Mouse (Mus musculus) heart, embryonic 12.5 days (tissue): ENCODE measurements around the gene Zfp580. TPM values are rescaled to one million over a fixed set of nuclear protein-coding genes. Genes with fewer than 3 reads are reported as not detected.
"Not testable (repeated sequence)": the region's sequence is repeated elsewhere in the genome, so short reads cannot be mapped to it uniquely, and the experiment has no call there.

Experiments
- ATAC-seq: fragments of 200-750 bp; cut with Nextera tagmentation; 2 replicates; pipeline ENCODE4 v1.8.0; 2017; ENCODE audit warnings: moderate TSS enrichment, moderate library complexity; ENCODE audit not compliant: insufficient number of reproducible peaks, low FRiP score
- H3K27ac ChIP-seq: fragments of 300-500 bp; sonication (generic); 2 replicates; pipeline ENCODE4 v1.5.1; 2016; ENCODE audit warnings: mild to moderate bottlenecking, moderate library complexity; ENCODE audit not compliant: poor library complexity, severe bottlenecking
- H3K27me3 ChIP-seq: fragments of 300-500 bp; sonication (generic); replicated peaks from 2 replicates; pipeline ENCODE4 v1.6.1; 2016; ENCODE audit warnings: mild to moderate bottlenecking, moderate library complexity
- H3K36me3 ChIP-seq: fragments of 300-500 bp; sonication (generic); 2 replicates; pipeline ENCODE4 v1.6.1; 2016; ENCODE audit warnings: mild to moderate bottlenecking, moderate library complexity
- H3K4me1 ChIP-seq: fragments of 300-500 bp; sonication (generic); replicated peaks from 2 replicates; pipeline ENCODE4 v1.6.1; 2016; ENCODE audit warnings: mild to moderate bottlenecking
- H3K4me2 ChIP-seq: fragments of 300-500 bp; sonication (generic); 2 replicates; pipeline ENCODE4 v1.6.1; 2016; ENCODE audit warnings: mild to moderate bottlenecking, moderate library complexity
- H3K4me3 ChIP-seq: fragments of 300-500 bp; sonication (generic); 2 replicates; pipeline ENCODE4 v1.5.1; 2016; ENCODE audit warnings: mild to moderate bottlenecking
- H3K9ac ChIP-seq: fragments of 300-500 bp; sonication (generic); 2 replicates; pipeline ENCODE4 v1.6.1; 2016; ENCODE audit warnings: mild to moderate bottlenecking, moderate library complexity
- H3K9me3 ChIP-seq: fragments of 300-500 bp; sonication (generic); replicated peaks from 2 replicates; pipeline ENCODE4 v1.6.1; 2016; ENCODE audit warnings: mild to moderate bottlenecking, moderate library complexity
- WGBS: fragments of 180-500 bp; shearing (Covaris S2); methylation state at CpG from one replicate; pipeline ENCODE4 v1.1.7; 2016; 5-methylcytosine and 5-hydroxymethylcytosine counted together
- polyA plus RNA-seq: library from polyadenylated mRNA; unstranded; fragments of >200 nt; fragmentation: Nextera tagmentation; extraction: Ambion mirVana; gene quantifications from 2 replicates; pipeline ENCODE4 v1.2.1, GENCODE M21; 2016

Zfp580 gene
- 16.6 and 17.7 TPM in 2 replicates for polyA plus RNA-seq

DNA sequence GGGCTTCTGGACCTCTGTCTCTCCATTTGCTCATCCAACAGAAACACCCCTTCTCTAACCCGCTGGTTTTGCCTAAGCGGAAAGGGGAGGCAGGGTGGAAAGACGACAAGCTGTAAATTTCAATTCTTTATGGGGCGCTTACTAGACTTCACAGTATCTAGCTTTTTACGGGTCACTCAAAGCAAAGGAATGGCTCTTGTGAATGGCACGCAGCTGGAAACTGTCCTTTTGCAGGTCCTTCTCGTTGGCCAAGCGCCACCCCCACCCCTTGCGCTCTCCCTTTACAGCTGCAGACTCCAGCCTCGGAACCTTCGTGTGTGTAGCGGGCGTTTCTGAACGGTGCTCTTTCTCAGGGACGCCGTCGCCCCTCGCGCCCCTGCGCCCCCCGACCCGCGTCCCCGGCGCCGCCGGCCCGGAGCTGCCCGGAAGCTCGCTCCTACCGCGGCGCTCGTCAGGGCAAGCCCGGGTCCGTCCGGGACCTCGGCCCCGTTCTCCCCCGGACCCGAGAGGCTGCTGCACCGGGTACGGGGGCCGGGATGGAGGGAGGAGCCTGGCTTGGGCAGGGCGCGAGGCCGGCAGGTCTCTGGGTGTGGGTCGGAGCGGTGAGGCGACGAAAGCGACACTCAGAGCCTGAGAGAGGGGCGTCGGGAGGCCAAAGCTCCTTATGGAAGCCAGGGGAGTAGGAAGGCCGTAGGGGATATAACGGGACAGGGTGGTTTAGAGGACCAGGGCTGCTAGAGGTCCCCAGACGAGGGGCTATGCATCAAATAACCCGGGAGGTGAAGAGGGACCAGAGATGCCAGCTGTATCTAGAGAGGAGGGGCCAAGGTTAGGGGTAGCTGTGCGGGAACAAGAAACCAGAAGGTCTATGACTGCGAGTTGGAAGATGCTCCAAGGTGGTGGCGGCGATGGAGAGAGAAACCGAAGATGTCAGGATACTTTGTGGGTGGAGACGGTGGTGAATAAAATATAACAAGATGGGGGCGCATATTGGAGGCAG lies at the start of gene Zfp580:
Gene Zfp580, plus strand, starts transcription at position 346 of the 1,000 bp plus-strand sequence.
- H3K4me2 ChIP-seq = peak within 1 kb of the TSS; percentile 88
- H3K27me3 ChIP-seq = peaks cover 49% of the 10 kb centered on the region
- WGBS = 2% methylated on average over 65 of the region's 65 CpGs
- H3K9ac ChIP-seq = peak within 1 kb of the TSS; percentile 88
- H3K27ac ChIP-seq = no peak within 1 kb of the TSS
- peak; percentile 82 for ATAC-seq
- no peaks in the 10 kb centered on the region for H3K36me3 ChIP-seq
- H3K4me3 ChIP-seq = peak within 1 kb of the TSS; percentile 91
- no peaks in the 10 kb centered on the region for H3K9me3 ChIP-seq
- peaks cover 35% of the 10 kb centered on the region for H3K4me1 ChIP-seq

DNA sequence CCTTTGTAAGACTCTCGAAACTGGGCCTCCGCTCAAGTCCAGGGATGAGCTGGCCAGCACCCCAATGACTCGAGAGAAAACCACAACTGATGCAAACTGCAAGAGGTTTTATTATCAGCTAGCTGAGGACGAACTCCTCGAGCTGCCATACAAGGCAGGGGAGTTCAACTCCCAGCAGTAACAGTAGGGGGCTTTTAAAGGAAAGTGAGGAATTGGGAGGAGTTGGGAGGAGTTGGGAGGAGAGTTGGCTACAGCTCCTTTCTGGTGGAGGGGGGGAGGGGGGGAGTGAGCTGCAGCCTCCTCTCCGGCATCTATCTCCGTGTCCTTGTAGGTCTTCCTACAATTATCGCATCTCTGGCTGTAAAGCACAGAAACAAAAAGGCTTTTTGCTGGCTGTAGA lies 48.5 kb upstream of the Zfp580 start:
- H3K36me3 ChIP-seq = peaks cover 16% of the 10 kb centered on the region
- H3K9me3 ChIP-seq, H3K9ac ChIP-seq, H3K4me2 ChIP-seq, H3K27ac ChIP-seq, H3K4me3 ChIP-seq, H3K27me3 ChIP-seq, ATAC-seq, H3K4me1 ChIP-seq: not testable (repeated sequence)
- WGBS = 63% methylated on average over 8 of the region's 8 CpGs

GRCm38 (mm10) chr7:5008229-5008628 lies 43.1 kb upstream of the Zfp580 start:
- Histone ChIP-seq H3K36me3 (peaks cover 67% of the 10 kb centered on the region), H3K27ac (no peak overlapping the region), H3K4me1 (0 out of 2 replicates have a peak, but pooled peaks cover 2% of the 10 kb centered on the region), H3K9ac (no peak overlapping the region), H3K4me2 (no peak overlapping the region), H3K27me3 (no peaks in the 10 kb centered on the region), H3K4me3 (no peak overlapping the region), H3K9me3 (0 out of 2 replicates have a peak, but pooled peaks cover 8% of the 10 kb centered on the region)
- 93% methylated on average over 26 of the region's 26 CpGs for WGBS
- ATAC-seq = no peak; the same call in 1 of the 2 replicates

DNA sequence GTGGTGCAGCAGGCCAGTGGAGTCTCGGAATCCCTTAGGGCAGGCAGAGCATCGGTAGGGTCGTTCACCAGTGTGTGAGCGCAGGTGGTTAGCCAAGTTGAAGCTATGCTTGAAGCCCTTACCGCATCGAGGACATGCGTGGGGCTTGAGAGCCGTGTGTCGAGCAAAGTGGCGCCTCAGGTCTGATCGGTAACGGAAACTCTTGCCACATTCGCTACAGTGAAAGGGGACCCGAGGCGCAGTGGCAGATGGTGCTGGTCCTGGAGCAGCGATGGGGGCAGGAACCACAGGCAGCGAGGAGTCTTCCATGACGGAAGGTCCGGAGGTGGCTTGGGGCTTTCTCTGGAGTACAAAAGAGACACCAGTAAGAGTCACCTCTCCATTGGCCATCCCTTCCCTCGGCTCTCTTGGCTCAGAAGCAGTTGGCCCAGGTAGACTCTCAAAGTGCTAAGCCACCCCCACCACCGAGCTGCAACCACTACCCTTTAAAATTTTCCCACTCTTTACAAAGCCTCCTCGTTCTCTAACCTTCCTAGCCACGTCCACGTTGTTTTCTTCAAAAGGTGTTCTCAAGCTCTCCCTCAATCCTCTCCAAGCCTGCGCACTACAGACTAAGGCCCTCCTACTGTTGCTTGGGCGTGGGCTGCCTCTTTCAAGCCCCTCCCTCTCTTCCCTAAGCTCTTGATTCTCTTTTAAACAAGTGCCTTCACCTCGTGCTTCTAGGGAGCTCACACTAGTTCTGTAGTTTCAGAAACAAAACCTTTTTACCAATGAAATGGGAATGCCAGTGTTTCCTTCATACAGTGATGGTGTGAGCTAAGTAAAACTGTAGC lies 38.4 kb upstream of the Zfp580 start:
- H3K27ac ChIP-seq = no peak overlapping the region
- no peak overlapping the region for H3K9ac ChIP-seq
- 90% methylated on average over 27 of the region's 27 CpGs for WGBS
- no peaks in the 10 kb centered on the region for H3K27me3 ChIP-seq
- peaks cover 8% of the 10 kb centered on the region for H3K4me1 ChIP-seq
- 0 out of 2 replicates have a peak, but pooled peaks cover 8% of the 10 kb centered on the region for H3K9me3 ChIP-seq
- ATAC-seq = no peak
- H3K4me2 ChIP-seq = peak overlapping the region; percentile 65
- no peak overlapping the region for H3K4me3 ChIP-seq
- peaks cover 60% of the 10 kb centered on the region for H3K36me3 ChIP-seq

DNA sequence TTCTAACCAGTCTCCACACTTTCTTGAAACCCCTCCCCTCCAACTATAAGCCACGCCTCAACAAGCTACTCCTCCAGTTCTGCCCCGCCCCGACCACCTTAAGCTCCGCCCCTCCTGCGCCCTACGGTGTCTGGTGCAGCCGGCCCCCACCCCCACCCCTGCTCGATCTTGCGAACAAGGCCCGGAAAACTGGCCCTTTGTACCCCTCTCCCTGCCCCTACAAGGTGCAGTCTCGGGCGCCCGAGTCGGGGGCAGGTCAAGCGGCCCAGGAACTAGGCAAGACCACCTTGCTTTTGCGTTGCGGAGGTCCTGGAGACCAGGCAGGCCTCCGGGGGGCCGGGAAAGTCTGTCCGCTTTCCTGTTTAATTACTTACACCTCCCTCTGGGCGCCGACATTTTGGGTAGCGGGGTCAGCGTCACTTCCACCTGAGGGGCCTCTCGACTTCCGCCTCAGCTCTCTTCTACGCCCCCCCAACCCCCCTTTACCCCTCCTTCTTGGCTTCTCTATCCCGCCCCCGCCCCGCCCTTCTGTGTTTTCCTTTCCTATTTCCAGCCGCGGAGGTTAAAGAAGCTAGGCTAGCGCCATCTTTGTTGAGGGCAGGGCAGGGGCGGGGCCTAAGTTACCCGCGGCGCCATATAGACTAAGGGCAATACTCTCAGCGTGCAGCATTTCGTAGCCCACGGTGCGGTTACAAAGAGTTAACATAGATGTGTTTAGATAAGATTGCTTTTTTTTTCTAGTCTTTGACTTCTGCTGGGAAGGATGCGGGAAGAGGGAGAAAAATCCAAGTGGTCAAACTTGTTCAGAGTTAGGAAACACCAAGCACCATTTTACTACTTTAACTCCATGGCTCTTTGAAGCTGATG lies 36.9 kb upstream of the Zfp580 start, which contains the start of the genes Zfp524 and Fiz1:
Gene Zfp524, plus strand, starts transcription at position 165 of the 867 bp plus-strand sequence.
Gene Fiz1, minus strand, starts transcription at position 447 of the 867 bp plus-strand sequence.
- H3K4me3 ChIP-seq = peak within 1 kb of the TSS; percentile 88
- WGBS = under 1% methylated on average over 42 of the region's 42 CpGs
- H3K27me3 ChIP-seq = no peaks in the 10 kb centered on the region
- H3K27ac ChIP-seq = peak within 1 kb of the TSS; percentile 99
- peaks cover 49% of the 10 kb centered on the region for H3K36me3 ChIP-seq
- ATAC-seq = peak; percentile 87
- H3K9me3 ChIP-seq = no peaks in the 10 kb centered on the region
- peak within 1 kb of the TSS; percentile 65 for H3K4me2 ChIP-seq
- H3K4me1 ChIP-seq = peaks cover 8% of the 10 kb centered on the region
- H3K9ac ChIP-seq = peak within 1 kb of the TSS; percentile 91

DNA sequence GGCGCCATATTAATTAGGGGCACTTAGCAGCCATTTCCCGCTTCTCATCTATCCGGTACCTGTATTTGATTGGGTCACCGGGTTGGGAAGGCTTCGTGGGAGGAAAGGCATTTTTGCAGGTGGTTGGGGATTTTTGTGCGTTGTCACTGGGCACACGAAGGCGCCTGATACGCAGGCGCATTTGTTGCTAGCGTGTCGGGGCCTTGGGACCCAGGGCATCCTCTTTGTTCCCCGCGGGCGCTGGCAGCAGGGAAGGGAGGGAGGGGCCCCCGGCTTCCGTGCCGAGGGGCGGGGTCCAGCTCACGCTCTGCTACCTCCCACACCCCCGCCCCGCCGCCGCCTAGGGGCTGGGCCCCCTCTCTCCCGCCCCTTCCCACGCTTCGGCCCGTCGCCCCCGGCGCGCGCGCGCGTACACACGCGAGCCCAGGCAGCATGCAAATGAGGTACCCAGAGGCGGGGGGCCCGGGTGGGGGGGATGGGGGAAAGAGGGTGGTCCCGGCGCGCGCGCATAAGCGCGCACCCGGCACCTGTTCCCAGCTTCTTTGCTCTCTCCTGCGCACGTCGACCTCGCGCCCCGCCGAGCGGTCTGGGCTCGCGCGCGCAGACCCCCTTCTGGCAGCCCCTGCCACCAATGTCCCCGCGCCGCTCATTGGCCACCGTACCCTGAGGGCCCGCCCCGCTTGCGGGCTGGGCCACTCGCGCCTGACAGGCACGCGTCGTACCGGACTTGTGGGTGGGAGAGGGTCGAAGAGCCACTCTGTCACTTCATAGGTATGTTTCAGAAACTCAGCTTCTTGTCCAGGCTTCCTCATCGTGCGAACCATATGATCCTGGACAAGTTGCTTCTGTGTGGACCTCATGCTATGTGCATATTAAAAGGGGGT lies 36.0 kb upstream of the Zfp580 start, which contains the start of gene Gm44973:
Gene Gm44973, plus strand, starts transcription at position 379 of the 884 bp plus-strand sequence.
- Histone ChIP-seq H3K9me3 (no peaks in the 10 kb centered on the region), H3K9ac (peak within 1 kb of the TSS; percentile 91), H3K36me3 (peaks cover 40% of the 10 kb centered on the region), H3K4me2 (peak within 1 kb of the TSS; percentile 65), H3K4me3 (peak within 1 kb of the TSS; percentile 88), H3K27me3 (no peaks in the 10 kb centered on the region), H3K27ac (peak within 1 kb of the TSS; percentile 99), H3K4me1 (peaks cover 8% of the 10 kb centered on the region)
- under 1% methylated on average over 64 of the region's 76 CpGs for WGBS
- peak; percentile 88 for ATAC-seq

DNA sequence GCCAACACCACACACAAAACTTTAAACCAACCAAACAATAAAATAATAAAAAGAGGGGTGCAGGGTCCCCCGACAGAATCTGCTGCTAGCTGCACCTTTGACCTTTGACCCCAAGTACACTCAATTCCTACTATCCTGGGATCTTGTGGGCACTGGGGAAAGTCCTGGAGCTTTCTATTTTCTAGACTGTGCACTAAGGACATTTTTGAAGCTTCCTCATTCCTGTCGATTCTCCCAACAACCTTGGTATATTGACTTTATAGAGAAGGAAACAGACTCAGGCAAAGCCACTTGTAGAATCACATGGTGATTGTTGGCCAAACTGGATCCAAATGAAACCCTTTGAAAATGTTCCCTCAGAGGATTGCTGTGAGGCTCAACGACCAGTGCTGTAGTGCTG lies 35.3 kb upstream of the Zfp580 start:
- peaks cover 11% of the 10 kb centered on the region for H3K4me1 ChIP-seq
- H3K4me2 ChIP-seq = peak overlapping the region; percentile 65
- peak overlapping the region; percentile 99 for H3K27ac ChIP-seq
- ATAC-seq = no peak
- H3K4me3 ChIP-seq = peak overlapping the region; percentile 88
- H3K27me3 ChIP-seq = no peaks in the 10 kb centered on the region
- no peaks in the 10 kb centered on the region for H3K9me3 ChIP-seq
- H3K36me3 ChIP-seq = peaks cover 33% of the 10 kb centered on the region
- H3K9ac ChIP-seq = peak overlapping the region; percentile 76
- WGBS = 73% methylated on average over 3 of the region's 3 CpGs

DNA sequence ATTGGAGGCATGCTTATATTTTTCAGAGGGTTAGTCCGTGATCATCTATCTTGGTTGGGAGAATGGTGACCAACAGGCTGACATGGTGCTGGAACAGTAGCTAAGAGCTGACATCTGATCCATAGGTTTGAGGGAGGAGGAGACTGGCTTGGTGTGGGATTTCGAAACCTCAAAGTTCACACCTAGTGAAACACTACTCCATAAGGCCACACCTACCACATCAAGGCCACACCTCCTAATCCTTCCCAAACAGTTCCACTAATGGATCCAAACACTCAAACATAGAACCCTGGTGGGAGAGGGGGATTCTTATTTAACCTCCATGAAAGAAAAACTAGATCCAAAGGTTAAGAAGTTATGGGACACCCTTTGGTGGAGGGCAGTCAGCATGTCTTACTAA lies 34.4 kb upstream of the Zfp580 start:
- H3K9ac ChIP-seq = no peak overlapping the region
- ATAC-seq = no peak
- no peak overlapping the region for H3K4me2 ChIP-seq
- no peaks in the 10 kb centered on the region for H3K27me3 ChIP-seq
- WGBS = 98% methylated on average over 2 of the region's 2 CpGs
- H3K36me3 ChIP-seq = peaks cover 25% of the 10 kb centered on the region
- H3K4me1 ChIP-seq = peaks cover 17% of the 10 kb centered on the region
- no peak overlapping the region for H3K27ac ChIP-seq
- H3K9me3 ChIP-seq = no peaks in the 10 kb centered on the region
- H3K4me3 ChIP-seq = no peak overlapping the region

GRCm38 (mm10) chr7:5017352-5017751 lies 34.0 kb upstream of the Zfp580 start:
- Histone ChIP-seq H3K9me3 (no peaks in the 10 kb centered on the region), H3K4me2 (no peak overlapping the region), H3K9ac (no peak overlapping the region), H3K27ac (no peak overlapping the region), H3K4me3 (no peak overlapping the region), H3K4me1 (peaks cover 17% of the 10 kb centered on the region), H3K36me3 (peaks cover 25% of the 10 kb centered on the region), H3K27me3 (no peaks in the 10 kb centered on the region)
- ATAC-seq = no peak
- 90% methylated on average over 16 of the region's 16 CpGs for WGBS
